Mouse (Mus musculus) urinary bladder, postnatal 25 days (tissue): ENCODE measurements at regions not wholly inside any gene's neighbourhood (a gene's known extent, or its start where the extent isn't known, plus 50 kb on each side); places are given as distances from the start of the nearest gene placed in this dataset.
"Not testable (repeated sequence)": the region's sequence is repeated elsewhere in the genome, so short reads cannot be mapped to it uniquely, and the experiment has no call there.

ENCODE experiments used
- DNase-seq: peaks from one replicate; pipeline ENCODE4 v3.0.0; 2022; ENCODE audit warnings: low spot score

- DNase-seq: no peak
Observed at GRCm38 (mm10) chr19:51355701-51356100, 677.3 kb upstream of the Sorcs1 start.

GRCm38 (mm10) chr19:51340491-51340890, 662.0 kb upstream of the Sorcs1 start:
- no peak for DNase-seq

DNA sequence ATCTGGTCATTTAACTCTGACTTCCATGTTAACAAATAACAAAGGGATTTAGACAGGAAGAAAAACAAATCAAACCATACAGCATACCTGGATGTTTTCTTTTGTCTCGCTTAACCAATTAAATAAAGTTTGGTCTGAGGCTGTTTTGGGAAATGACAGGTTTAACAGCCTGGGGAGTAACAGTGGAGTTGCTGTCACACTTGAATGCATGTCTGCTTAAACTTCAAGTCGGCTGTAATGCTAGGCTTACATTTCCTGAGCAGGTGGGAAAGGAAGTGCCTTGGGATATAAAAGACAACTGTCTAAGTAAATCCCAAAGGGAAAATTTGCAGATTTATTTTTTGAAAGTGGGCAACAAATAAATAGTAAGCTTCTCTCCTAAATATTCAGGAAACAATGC, 651.6 kb upstream of the Sorcs1 start:
- no peak for DNase-seq

DNA sequence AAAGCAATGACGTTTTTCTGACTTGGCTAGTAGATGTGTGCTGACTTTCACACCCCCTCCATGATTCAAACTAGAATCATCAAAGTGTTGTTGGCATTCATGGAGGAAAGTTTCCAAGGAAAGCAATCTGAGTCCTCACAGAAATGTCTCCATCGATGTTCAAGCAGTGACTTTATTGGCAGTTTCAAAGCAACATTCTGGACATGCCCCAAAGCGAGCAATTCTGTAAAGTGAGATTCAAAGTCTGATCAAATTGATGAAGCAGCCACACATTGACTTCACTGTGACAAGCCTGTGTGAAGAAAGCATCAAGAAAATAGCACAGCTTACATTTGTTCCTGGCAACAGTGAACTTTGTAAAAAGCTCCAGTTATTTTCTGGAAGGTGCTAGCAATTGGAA, 625.3 kb upstream of the Sorcs1 start:
- no peak for DNase-seq

GRCm38 (mm10) chr19:51296631-51297030, 618.2 kb upstream of the Sorcs1 start:
- not testable (repeated sequence) for DNase-seq

- DNase-seq: no peak
Observed at GRCm38 (mm10) chr19:51268978-51269556, 590.6 kb upstream of the Sorcs1 start.

GRCm38 (mm10) chr19:51240295-51240864, 561.9 kb upstream of the Sorcs1 start:
- DNase-seq: no peak

DNA sequence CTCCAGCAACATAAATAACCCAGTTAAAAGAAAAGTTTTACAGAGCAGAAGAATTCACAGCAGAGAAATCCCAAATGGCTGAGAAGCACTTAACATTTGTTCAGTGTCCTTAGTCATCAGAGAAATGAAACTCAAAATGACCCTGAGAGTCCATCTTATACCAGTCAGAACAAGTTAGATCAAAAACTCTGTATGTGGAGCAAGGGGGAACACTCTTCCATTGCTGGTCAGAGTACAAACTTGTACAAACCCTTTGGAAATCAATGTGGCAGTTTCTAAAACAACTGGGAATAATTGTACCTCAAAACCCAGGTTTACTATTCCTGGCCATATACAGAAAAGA, 559.7 kb upstream of the Sorcs1 start:
- DNase-seq: no peak

DNA sequence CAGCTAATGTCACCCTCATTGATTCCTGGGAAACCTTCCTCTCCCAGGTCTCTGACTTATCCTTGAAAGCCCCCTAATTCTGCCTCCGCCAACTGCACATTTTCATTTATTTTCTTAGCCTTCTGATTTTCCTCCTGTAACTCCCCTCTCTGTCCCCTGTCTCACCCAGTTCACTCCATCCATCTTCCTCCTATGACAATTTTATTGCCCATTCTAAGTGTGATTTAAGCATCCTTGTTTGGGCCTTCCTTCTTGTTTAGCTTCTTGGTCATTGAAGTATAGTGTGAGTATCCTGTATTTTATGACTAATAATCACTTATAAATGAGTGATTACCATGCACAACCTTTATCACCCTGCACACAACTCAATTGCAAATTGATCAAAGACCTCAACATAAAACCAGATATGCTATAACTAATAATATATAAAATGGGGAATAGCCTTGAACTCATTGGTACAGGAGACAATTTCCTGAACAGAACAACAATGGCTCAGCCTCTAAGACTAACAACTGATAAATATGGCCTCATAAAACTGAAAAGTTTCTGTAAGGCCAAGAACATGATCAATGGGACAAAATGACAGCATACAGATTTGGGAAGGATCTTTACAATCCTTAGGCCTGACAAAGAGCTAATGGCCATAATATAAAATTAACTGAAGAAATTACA, 559.2 kb upstream of the Sorcs1 start:
- DNase-seq: no peak

DNA sequence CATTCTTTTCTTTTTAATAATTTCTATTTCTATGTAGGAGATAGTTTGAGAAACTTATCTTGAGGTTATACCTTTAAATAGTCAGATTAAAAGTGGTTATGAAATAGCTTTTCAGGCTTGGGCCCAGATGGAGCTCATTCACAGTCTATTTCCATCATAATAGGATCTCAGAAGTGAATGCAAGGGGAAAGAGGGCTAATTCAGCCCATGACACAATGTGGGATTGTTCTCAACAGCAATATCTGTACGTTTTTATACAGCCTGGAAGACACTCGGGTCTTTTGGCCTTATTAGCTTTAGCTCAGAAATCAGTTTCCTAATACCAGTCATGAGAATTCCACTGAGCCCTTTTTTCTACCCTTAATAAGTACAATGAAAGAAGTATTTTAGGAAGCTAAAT, 554.1 kb upstream of the Sorcs1 start:
- DNase-seq: no peak

GRCm38 (mm10) chr19:51226932-51227331, 548.5 kb upstream of the Sorcs1 start:
- DNase-seq: no peak

- DNase-seq: peak; percentile 6
Observed at GRCm38 (mm10) chr19:51201391-51201790, 522.9 kb upstream of the Sorcs1 start.
